Mouse (Mus musculus) ES-Bruce4 (cell line): ENCODE measurements at regions not wholly inside any gene's neighbourhood (a gene's known extent, or its start where the extent isn't known, plus 50 kb on each side); places are given as distances from the start of the nearest gene placed in this dataset.

Experiments
- H3K27ac ChIP-seq: 2 replicates; pipeline ENCODE4 v1.5.1; 2012; ENCODE audit warnings: low read length, inconsistent platforms; ENCODE audit not compliant: insufficient read depth
- H3K27me3 ChIP-seq: 2 replicates; pipeline ENCODE4 v1.6.1; 2012; ENCODE audit warnings: mild to moderate bottlenecking, low read length, inconsistent platforms; ENCODE audit not compliant: control insufficient read depth, poor library complexity, insufficient read depth, severe bottlenecking
- H3K36me3 ChIP-seq: 2 replicates; pipeline ENCODE4 v1.6.1; 2012; ENCODE audit warnings: inconsistent platforms, mild to moderate bottlenecking, low read length, moderate library complexity; ENCODE audit not compliant: control insufficient read depth, poor library complexity, insufficient read depth, severe bottlenecking
- H3K4me1 ChIP-seq: one replicate; pipeline ENCODE4 v1.8.1; 2011; ENCODE audit warnings: low read length; ENCODE audit not compliant: control insufficient read depth, insufficient read depth
- H3K4me3 ChIP-seq: 2 replicates; pipeline ENCODE4 v1.5.1; 2011; ENCODE audit warnings: low read depth, mild to moderate bottlenecking, low read length
- H3K9ac ChIP-seq: 2 replicates; pipeline ENCODE4 v1.6.1; 2012; ENCODE audit warnings: low read depth, mild to moderate bottlenecking, inconsistent platforms; ENCODE audit not compliant: poor library complexity, severe bottlenecking
- H3K9me3 ChIP-seq: replicated peaks from 2 replicates; pipeline ENCODE4 v1.6.1; 2012; ENCODE audit warnings: mild to moderate bottlenecking, low read length, inconsistent platforms; ENCODE audit not compliant: control insufficient read depth, poor library complexity, insufficient read depth, severe bottlenecking
- CTCF ChIP-seq: IDR thresholded peaks from one replicate; pipeline ENCODE4 v1.8.1; 2011; ENCODE audit warnings: low read depth, low read length
- EP300 ChIP-seq: IDR thresholded peaks from 2 replicates; pipeline ENCODE4 v1.6.1; 2011; ENCODE audit warnings: low read depth, low read length; ENCODE audit not compliant: insufficient read depth
- POLR2A ChIP-seq: IDR thresholded peaks from one replicate; pipeline ENCODE4 v1.8.1; 2011; ENCODE audit warnings: low read length; ENCODE audit not compliant: insufficient read depth

DNA sequence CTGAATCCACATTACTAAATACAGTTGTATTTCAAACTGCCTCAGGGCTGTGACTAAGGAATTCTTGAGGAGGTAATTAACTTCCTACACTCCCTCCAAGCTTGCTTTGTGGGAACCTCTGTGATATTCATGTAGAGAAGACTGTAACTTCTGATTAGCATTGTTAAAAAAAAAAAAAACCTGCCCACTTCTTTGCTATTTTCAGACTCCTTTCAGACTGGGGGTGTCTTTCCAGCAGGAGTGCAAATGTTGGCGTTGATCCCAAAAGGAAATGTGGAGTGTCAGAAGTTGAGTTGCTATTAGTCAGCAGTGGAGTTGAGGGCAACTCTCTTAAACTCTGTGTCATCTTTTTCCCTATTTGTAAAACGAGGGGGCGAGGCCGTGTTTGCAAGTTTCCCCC, 369.0 kb upstream of the Npsr1 start:
- H3K36me3 ChIP-seq = no peaks in the 10 kb centered on the region
- no peak overlapping the region for H3K9ac ChIP-seq
- H3K4me3 ChIP-seq = no peak overlapping the region
- no peaks in the 10 kb centered on the region for H3K4me1 ChIP-seq
- no peaks in the 10 kb centered on the region for H3K27me3 ChIP-seq
- H3K27ac ChIP-seq = no peak overlapping the region
- TF ChIP-seq EP300 (no peak), CTCF (no peak), POLR2A (no peak)
- no peaks in the 10 kb centered on the region for H3K9me3 ChIP-seq

- no peak overlapping the region for H3K4me3 ChIP-seq
- TF ChIP-seq POLR2A = no peak
- no peak for TF ChIP-seq CTCF
- no peak for TF ChIP-seq EP300
- no peaks in the 10 kb centered on the region for H3K4me1 ChIP-seq
- no peaks in the 10 kb centered on the region for H3K9me3 ChIP-seq
- H3K36me3 ChIP-seq = no peaks in the 10 kb centered on the region
- H3K27me3 ChIP-seq = no peaks in the 10 kb centered on the region
- H3K27ac ChIP-seq = no peak overlapping the region
- H3K9ac ChIP-seq = no peak overlapping the region
Measured at GRCm38 (mm10) chr9:23752478-23752877, 345.3 kb upstream of the Npsr1 start.

GRCm38 (mm10) chr9:23786660-23787059, 311.1 kb upstream of the Npsr1 start:
- H3K4me3 ChIP-seq = no peak overlapping the region
- no peaks in the 10 kb centered on the region for H3K36me3 ChIP-seq
- H3K4me1 ChIP-seq = no peaks in the 10 kb centered on the region
- H3K27ac ChIP-seq = no peak overlapping the region
- no peaks in the 10 kb centered on the region for H3K27me3 ChIP-seq
- no peak for TF ChIP-seq POLR2A
- TF ChIP-seq CTCF = no peak
- no peak for TF ChIP-seq EP300
- no peaks in the 10 kb centered on the region for H3K9me3 ChIP-seq
- no peak overlapping the region for H3K9ac ChIP-seq
